Mouse (Mus musculus): ENCODE measurements at regions not wholly inside any gene's neighbourhood (a gene's known extent, or its start where the extent isn't known, plus 50 kb on each side); places are given as distances from the start of the nearest gene placed in this dataset.

- Histone ChIP-seq H3K27me3 (replicated peaks) (no peaks in the 10 kb centered on the region), H3K9ac (no peak overlapping the region), H3K27ac (ENCODE audit: poor library complexity, severe bottlenecking) (no peak overlapping the region), H3K4me3 (no peak overlapping the region), H3K36me3 (no peaks in the 10 kb centered on the region), H3K4me1 (replicated peaks) (peaks cover 8% of the 10 kb centered on the region; the same call in 1 of the 2 replicates), H3K9me3 (replicated peaks) (peaks cover 4% of the 10 kb centered on the region; the same call in 1 of the 2 replicates), H3K4me2 (no peak overlapping the region)
- ATAC-seq (ENCODE audit: insufficient number of reproducible peaks, low FRiP score), result no peak
These were observed 221.6 kb downstream of the Spry2 start for GRCm38 (mm10) chr14:105675006-105675405.

GRCm38 (mm10) chr14:105668969-105669368, 227.7 kb downstream of the Spry2 start:
- no peak for ATAC-seq (ENCODE audit: insufficient number of reproducible peaks, low FRiP score)
- 16% methylated on average over 11 of the region's 11 CpGs for WGBS
- Histone ChIP-seq H3K4me3 (no peak overlapping the region), H3K27me3 (replicated peaks) (no peaks in the 10 kb centered on the region), H3K27ac (ENCODE audit: poor library complexity, severe bottlenecking) (no peak overlapping the region), H3K4me1 (replicated peaks) (0 out of 2 replicates have a peak, but pooled peaks cover 5% of the 10 kb centered on the region), H3K9me3 (replicated peaks) (peaks cover 4% of the 10 kb centered on the region; the same call in 1 of the 2 replicates), H3K36me3 (no peaks in the 10 kb centered on the region), H3K9ac (0 out of 2 replicates have a peak overlapping the region, but pooled peaks have one; percentile 30), H3K4me2 (peak overlapping the region; percentile 46)

GRCm38 (mm10) chr14:105664671-105665198, 231.9 kb downstream of the Spry2 start:
- Histone ChIP-seq H3K9me3 (replicated peaks) (no peaks in the 10 kb centered on the region), H3K9ac (no peak overlapping the region), H3K4me1 (replicated peaks) (0 out of 2 replicates have a peak, but pooled peaks cover 5% of the 10 kb centered on the region), H3K27me3 (replicated peaks) (no peaks in the 10 kb centered on the region), H3K4me3 (no peak overlapping the region), H3K4me2 (no peak overlapping the region), H3K27ac (ENCODE audit: poor library complexity, severe bottlenecking) (no peak overlapping the region), H3K36me3 (no peaks in the 10 kb centered on the region)
- no peak for ATAC-seq (ENCODE audit: insufficient number of reproducible peaks, low FRiP score)
- WGBS, result 79% methylated on average over 7 of the region's 7 CpGs

- no peak for ATAC-seq (ENCODE audit: insufficient number of reproducible peaks, low FRiP score)
- Histone ChIP-seq H3K4me1 (replicated peaks) (no peaks in the 10 kb centered on the region), H3K27me3 (replicated peaks) (no peaks in the 10 kb centered on the region), H3K36me3 (no peaks in the 10 kb centered on the region), H3K4me2 (no peak overlapping the region), H3K9me3 (replicated peaks) (no peaks in the 10 kb centered on the region), H3K9ac (no peak overlapping the region), H3K4me3 (no peak overlapping the region), H3K27ac (ENCODE audit: poor library complexity, severe bottlenecking) (no peak overlapping the region)
- 74% methylated on average over 4 of the region's 4 CpGs for WGBS
These were observed 233.1 kb downstream of the Spry2 start for GRCm38 (mm10) chr14:105663472-105663871.

GRCm38 (mm10) chr14:105662839-105663238, 233.8 kb downstream of the Spry2 start:
- 88% methylated on average over 6 of the region's 6 CpGs for WGBS
- Histone ChIP-seq H3K4me1 (replicated peaks) (no peaks in the 10 kb centered on the region), H3K36me3 (no peaks in the 10 kb centered on the region), H3K4me3 (no peak overlapping the region), H3K27ac (ENCODE audit: poor library complexity, severe bottlenecking) (no peak overlapping the region), H3K9me3 (replicated peaks) (no peaks in the 10 kb centered on the region; the same call in 1 of the 2 replicates), H3K9ac (no peak overlapping the region), H3K27me3 (replicated peaks) (no peaks in the 10 kb centered on the region), H3K4me2 (no peak overlapping the region)
- ATAC-seq (ENCODE audit: insufficient number of reproducible peaks, low FRiP score), result no peak

- Histone ChIP-seq H3K4me2 (no peak overlapping the region), H3K9ac (no peak overlapping the region), H3K4me1 (replicated peaks) (no peaks in the 10 kb centered on the region), H3K4me3 (no peak overlapping the region), H3K27me3 (replicated peaks) (no peaks in the 10 kb centered on the region), H3K27ac (ENCODE audit: poor library complexity, severe bottlenecking) (no peak overlapping the region), H3K36me3 (no peaks in the 10 kb centered on the region), H3K9me3 (replicated peaks) (no peaks in the 10 kb centered on the region; the same call in 1 of the 2 replicates)
- 85% methylated on average over 2 of the region's 2 CpGs for WGBS
- no peak for ATAC-seq (ENCODE audit: insufficient number of reproducible peaks, low FRiP score)
These were observed 238.3 kb downstream of the Spry2 start for GRCm38 (mm10) chr14:105658316-105658715.

GRCm38 (mm10) chr14:105647166-105647565, 249.5 kb downstream of the Spry2 start:
- H3K27ac ChIP-seq (ENCODE audit: poor library complexity, severe bottlenecking), result no peak overlapping the region
- no peaks in the 10 kb centered on the region for H3K27me3 ChIP-seq (replicated peaks)
- H3K9me3 ChIP-seq (replicated peaks), result peaks cover 4% of the 10 kb centered on the region; the same call in 1 of the 2 replicates
- no peaks in the 10 kb centered on the region for H3K4me1 ChIP-seq (replicated peaks)
- no peak overlapping the region for H3K4me3 ChIP-seq
- no peak for ATAC-seq (ENCODE audit: insufficient number of reproducible peaks, low FRiP score)
- WGBS, result 34% methylated on average over 3 of the region's 3 CpGs
- no peak overlapping the region for H3K4me2 ChIP-seq
- H3K9ac ChIP-seq, result no peak overlapping the region
- no peaks in the 10 kb centered on the region for H3K36me3 ChIP-seq

- Histone ChIP-seq H3K27ac (ENCODE audit: poor library complexity, severe bottlenecking) (no peak overlapping the region), H3K4me2 (no peak overlapping the region), H3K27me3 (replicated peaks) (no peaks in the 10 kb centered on the region), H3K4me3 (no peak overlapping the region), H3K4me1 (replicated peaks) (no peaks in the 10 kb centered on the region), H3K36me3 (no peaks in the 10 kb centered on the region), H3K9ac (no peak overlapping the region), H3K9me3 (replicated peaks) (no peaks in the 10 kb centered on the region)
- WGBS, result 75% methylated on average over 2 of the region's 2 CpGs
- ATAC-seq (ENCODE audit: insufficient number of reproducible peaks, low FRiP score), result no peak
These were observed 252.2 kb downstream of the Spry2 start for GRCm38 (mm10) chr14:105644428-105644827.

GRCm38 (mm10) chr14:105643285-105643957, 253.2 kb downstream of the Spry2 start:
- no peaks in the 10 kb centered on the region for H3K4me1 ChIP-seq (replicated peaks)
- ATAC-seq (ENCODE audit: insufficient number of reproducible peaks, low FRiP score), result no peak
- no peaks in the 10 kb centered on the region for H3K9me3 ChIP-seq (replicated peaks)
- no peak overlapping the region for H3K27ac ChIP-seq (ENCODE audit: poor library complexity, severe bottlenecking)
- no peaks in the 10 kb centered on the region for H3K27me3 ChIP-seq (replicated peaks)
- H3K9ac ChIP-seq, result no peak overlapping the region
- no peak overlapping the region for H3K4me2 ChIP-seq
- H3K4me3 ChIP-seq, result no peak overlapping the region
- WGBS, result 78% methylated on average over 7 of the region's 7 CpGs
- no peaks in the 10 kb centered on the region for H3K36me3 ChIP-seq

GRCm38 (mm10) chr14:105632335-105632734, 264.3 kb downstream of the Spry2 start:
- Histone ChIP-seq H3K4me1 (replicated peaks) (no peaks in the 10 kb centered on the region), H3K4me3 (no peak overlapping the region), H3K9ac (no peak overlapping the region), H3K9me3 (replicated peaks) (no peaks in the 10 kb centered on the region), H3K27me3 (replicated peaks) (no peaks in the 10 kb centered on the region), H3K27ac (ENCODE audit: poor library complexity, severe bottlenecking) (no peak overlapping the region), H3K36me3 (no peaks in the 10 kb centered on the region), H3K4me2 (no peak overlapping the region)
- no peak for ATAC-seq (ENCODE audit: insufficient number of reproducible peaks, low FRiP score)
- 79% methylated on average over 4 of the region's 4 CpGs for WGBS

- WGBS, result 74% methylated on average over 5 of the region's 5 CpGs
- H3K27ac ChIP-seq (ENCODE audit: poor library complexity, severe bottlenecking), result no peak overlapping the region
- no peak overlapping the region for H3K4me3 ChIP-seq
- no peaks in the 10 kb centered on the region for H3K9me3 ChIP-seq (replicated peaks)
- H3K36me3 ChIP-seq, result no peaks in the 10 kb centered on the region
- no peak overlapping the region for H3K4me2 ChIP-seq
- no peak overlapping the region for H3K9ac ChIP-seq
- ATAC-seq (ENCODE audit: insufficient number of reproducible peaks, low FRiP score), result no peak
- no peaks in the 10 kb centered on the region for H3K27me3 ChIP-seq (replicated peaks)
- no peaks in the 10 kb centered on the region for H3K4me1 ChIP-seq (replicated peaks)
These were observed 265.0 kb downstream of the Spry2 start for GRCm38 (mm10) chr14:105631681-105632031.
